Mouse (Mus musculus) retina, postnatal 7 days (tissue): ENCODE data around the gene Ank2.
A peak's percentile ranks its signal among the peaks of the same experiment; 100 is the strongest.
"Not testable (repeated sequence)": the region's sequence is repeated elsewhere in the genome, so short reads cannot be mapped to it uniquely, and the experiment has no call there.

Experiments
- DNase-seq: peaks from one replicate; pipeline ENCODE4 v3.0.0-alpha.2; 2012; ENCODE audit warnings: low read depth, low spot score

Gene Ank2

DNA sequence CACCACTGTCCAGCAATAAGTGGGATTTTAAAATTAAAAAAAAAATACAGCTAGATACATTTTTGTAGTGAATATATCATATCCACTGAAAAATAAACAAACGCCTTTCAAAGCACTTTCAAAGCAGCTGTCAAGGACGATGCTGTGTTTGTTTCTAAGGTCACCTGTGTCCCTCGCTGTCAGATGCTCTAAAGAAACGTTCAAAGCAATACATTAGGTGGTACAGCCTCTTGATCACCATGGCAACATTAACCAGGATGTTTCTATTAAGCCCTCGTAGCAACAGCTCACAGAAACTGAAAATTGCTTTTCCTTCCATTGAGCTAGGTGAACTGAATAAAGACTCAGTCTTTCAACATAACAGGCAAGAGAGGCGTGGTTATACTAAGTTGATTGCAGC lies 17.5 kb downstream of the Ank2 start:
- no peak for DNase-seq

DNA sequence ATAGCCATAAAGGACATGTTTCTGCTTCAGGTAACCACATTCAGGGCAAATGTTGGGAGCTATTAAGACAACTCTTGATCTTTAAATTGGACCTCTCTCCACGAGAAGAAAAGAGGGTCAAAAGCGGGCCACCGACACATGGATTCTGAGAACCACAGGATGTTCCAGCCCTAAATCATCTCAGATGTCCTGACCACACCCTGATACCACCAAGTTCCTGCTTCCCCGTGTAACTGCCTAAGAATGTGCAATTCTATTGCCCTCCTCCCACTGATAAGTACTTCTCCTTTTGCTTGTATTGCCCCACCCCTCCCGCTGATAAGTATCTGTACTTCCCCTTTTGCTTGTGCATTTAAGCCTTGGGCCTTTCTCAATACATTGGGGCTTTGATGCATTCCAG lies 18.8 kb downstream of the Ank2 start:
- DNase-seq: not testable (repeated sequence)

DNA sequence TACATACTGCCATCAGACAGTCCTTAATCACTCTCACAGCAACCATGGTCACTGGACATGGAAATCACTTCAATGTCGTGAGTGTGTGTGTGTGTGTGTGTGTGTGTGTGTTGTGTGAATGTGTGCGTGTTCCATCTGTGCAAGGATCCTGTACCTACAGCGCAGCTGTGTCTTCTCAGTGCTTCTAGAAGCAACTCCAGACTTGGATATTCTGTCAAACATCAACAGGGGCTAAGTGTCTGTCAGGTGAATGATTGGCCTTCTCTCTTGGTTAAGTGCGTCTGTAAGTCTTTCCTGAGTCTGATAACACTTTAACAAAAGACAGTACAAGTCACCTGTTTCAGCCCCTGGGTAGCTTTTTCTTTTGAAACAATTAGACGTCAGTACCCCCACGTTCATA lies 25.0 kb downstream of the Ank2 start:
- DNase-seq: no peak

DNA sequence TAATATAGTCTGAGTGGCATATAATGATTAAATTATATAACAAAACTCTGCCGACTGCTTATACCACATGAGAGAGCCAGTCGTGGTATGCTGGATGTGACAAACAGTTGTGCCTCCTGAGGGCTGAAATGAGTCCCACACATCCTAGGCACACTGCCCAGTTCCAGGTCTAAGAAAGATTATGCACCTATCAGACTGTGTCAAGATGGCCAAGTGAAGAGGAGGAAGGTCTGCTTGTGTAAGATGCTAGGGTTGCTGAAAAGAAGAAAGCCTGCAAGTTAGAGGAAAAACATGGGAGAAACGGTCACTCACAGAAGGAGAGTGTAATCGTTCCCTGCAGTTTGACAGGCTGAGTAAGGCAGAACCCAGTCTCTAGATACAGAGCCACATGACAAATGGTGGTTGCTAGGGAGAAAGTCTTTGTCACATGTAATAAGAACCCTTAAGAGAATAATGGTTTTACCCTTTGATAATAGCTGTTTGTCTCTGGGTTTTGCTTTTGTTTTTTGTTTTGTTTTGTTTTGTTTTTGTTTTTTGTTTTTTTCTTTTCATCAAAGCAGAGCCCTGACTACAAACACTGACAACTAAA lies 29.9 kb downstream of the Ank2 start:
- no peak for DNase-seq

DNA sequence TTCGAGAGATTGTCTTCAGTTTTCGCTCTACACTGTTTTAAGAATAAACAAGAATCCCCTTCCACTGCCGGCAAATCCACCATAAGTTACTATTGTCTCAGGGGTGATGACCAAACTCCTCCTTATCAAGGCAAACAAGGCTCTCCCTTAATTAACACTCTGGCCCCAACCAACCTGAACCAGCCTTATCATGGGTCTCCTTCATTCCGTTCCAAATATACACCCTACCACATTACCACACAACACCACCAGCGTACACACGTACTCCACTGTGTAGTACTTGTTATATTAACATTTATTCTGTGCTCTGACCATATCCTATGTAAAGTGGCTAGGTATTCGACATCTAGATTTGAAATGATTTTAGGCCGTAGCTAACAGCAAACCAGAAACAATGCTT lies 30.6 kb downstream of the Ank2 start:
- DNase-seq: no peak

DNA sequence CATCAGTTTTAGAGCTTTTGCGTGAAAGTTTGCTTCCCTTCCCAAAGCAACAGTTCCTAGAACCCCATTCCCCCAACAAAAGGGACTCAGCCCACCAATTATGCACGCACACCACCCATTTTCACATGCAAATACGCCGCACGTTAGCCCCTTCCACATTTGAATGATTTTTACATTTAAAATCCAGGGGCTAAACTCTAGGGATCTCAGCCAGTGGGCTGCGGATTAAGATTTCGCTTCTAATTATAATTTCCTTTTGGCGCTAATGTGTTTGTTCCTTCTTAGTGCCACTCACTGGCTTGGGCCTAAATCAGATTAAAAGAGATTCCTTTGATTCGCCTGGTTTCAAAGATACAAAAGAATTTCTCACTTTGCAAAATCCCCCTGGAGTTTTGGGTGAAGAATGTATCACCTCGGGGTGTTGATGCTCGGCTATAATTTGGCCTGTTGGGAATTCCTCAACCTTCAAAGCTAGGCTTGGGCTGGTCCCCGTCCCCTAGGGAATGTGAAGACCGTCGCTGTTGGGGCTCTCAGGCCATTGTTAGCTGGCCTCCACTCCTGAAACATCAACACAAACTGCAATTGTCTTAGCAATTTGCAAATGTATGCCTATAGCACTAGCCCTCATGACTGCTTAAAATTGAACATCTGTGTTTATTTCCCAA lies 35.2 kb downstream of the Ank2 start:
- no peak for DNase-seq

DNA sequence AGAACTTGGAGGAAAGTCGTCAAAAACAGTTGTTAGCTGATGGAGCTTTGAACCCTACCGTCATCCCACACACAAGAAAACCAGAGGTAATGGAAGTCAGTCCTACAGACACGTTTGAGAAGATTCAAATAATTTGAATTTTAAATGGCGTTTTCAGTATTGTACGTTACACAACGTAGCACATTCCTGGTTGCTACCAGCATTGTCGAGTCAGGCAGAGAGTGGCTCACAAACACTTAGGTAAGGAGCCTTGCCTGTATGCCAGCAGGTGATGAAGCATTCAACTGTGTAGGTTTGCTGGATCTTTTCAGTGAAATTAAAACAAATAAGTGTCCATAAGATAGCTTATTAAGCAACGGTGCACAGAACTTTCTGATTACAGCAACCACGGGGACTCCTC lies 36.0 kb downstream of the Ank2 start:
- DNase-seq: no peak

DNA sequence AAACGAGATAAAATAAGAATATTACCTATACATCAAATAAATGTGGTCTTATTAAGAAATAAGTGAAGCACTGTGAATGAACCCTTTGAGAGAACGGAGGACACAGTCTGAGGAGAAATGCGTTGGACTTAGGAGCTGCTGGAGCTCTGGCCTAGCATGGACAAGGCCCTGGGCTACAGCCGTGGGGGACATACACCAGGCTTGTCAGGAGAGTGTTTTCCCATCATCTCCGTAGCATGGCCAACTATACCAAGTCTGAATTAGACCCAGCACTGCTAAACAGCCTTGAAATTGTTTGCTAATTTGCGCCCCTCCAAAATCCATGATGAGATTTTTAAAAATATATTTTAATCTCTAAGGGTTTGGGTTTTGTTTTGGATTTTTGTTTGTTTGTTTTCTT lies 36.7 kb downstream of the Ank2 start:
- no peak for DNase-seq

DNA sequence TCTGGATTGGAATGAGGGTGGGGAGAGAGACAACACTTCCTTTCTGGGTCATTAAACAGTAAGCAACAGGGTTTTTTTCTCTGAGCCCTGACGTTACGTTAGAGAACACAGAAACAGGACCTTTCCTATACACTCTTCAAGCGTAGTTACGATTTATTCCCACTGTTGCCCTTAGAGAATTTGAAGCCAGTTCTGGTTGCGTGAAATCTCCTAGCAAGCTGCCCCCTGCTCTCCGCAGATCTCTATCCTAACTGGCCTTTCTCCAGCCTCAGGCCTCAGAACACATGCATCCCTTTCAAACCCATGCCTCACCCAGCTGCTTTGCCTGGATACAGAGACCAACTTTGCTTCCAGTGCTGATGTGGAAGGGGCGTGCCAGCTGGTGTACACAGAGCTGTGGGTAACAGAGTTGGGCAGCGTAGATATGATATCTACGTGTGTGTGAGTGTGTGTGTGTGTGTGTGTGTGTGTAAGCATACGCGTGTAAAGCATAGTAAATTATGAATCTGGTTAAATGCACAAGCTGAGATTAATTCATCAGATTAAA lies 38.2 kb downstream of the Ank2 start:
- DNase-seq: no peak

DNA sequence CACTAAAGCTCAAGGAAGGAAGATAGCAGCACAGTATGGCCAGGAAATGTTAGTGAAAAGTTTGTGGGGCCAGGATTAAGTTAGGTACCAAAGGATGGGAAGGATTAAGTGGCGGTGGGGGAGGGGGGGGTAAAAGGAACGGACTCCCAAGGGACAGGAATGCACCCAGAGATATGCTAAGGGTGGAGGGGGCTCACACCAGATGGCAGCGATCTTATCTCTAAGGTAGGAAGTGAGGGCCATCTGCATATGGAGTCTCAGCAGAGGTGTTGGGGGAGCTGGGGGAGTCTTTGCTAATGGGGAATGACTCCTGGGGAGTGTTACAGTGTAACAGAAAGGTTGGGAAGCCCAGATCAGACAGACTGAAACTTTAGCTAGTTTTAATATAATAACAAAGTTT lies 39.3 kb downstream of the Ank2 start:
- DNase-seq: no peak

DNA sequence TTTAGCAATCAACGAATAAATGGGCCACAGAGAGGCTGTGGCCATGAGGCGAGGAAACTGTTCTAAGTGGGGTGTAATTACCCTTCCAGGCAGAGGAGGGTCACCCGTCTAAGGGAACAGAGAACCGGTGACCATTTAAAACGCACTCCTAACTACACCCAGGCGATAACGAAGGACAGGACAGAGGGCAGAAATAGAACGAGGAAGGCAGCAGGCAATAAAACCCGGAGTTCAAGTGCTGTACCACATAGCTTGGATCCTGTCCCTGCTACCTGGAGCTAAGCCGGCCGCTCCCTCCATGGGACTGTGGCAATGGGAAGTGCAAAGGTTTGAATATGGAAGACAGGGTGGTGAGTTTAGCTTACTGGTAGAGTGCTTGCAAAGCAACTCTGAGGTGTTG lies 40.2 kb downstream of the Ank2 start:
- no peak for DNase-seq

DNA sequence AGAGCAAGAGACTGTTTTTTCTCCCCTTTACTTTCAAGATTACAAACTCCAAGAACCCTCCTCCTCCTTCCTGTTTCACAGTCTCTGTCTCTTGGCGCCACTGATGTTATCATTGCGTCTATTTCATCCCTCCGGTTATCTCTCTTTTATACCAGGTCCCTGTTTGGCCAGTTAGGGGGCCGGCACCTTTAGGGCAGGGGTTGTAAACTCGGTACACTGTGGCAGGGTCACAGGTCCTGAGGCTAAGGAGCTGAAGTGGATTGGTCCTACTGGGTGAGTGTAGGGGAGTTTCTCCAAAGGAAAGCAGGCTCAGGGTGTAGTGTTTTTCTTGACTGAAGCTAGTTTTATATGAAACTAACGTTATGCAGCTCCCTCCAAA lies 40.7 kb downstream of the Ank2 start:
- no peak for DNase-seq

DNA sequence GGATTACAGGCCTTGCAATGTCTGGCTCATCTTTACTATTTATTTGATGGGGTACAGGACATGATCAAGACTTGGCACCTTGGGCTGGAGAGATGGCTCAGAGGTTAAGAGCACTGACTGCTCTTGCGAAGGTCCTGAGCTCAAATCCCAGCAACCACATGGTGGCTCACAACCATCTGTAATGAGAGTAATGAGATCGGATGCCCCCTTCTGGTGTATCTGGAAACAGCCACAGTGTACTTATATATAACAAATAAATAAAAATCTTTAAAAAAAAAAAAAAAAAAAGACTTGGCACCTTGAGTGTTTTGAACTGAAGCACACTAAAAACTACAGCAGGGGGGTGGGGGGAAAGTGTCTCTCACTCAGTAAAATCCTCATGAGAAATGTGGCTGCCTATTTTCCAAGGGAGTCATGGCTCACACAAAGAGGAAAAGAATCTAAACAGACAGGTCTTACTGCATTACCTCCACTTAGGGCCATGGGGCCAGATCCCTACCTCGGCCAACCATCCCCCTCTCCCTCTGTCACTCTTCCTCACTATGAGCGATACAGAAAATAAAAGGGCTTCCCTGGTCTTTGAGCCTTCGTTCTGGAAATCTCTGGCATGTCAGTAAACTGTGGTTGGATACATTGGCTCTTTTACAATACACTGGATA lies 41.3 kb downstream of the Ank2 start:
- DNase-seq: no peak

DNA sequence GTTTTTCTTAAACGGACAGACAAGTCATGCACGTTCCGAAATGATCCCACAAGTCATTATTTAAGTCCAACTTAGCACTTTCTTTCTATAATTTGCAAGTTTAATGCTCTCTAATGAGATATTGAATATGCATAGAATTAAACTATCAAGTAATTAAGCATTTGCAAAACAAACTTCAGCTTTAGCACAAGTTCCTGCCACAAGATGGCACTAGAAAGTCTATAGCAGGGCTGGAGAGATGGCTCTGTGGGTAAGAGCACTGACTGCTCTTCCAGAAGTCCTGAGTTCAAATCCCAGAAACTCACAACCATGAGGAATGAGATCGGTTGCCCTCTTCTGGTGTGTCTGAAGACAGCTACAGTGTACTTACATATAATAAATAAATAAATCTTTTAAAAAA lies 45.4 kb downstream of the Ank2 start:
- DNase-seq: no peak

DNA sequence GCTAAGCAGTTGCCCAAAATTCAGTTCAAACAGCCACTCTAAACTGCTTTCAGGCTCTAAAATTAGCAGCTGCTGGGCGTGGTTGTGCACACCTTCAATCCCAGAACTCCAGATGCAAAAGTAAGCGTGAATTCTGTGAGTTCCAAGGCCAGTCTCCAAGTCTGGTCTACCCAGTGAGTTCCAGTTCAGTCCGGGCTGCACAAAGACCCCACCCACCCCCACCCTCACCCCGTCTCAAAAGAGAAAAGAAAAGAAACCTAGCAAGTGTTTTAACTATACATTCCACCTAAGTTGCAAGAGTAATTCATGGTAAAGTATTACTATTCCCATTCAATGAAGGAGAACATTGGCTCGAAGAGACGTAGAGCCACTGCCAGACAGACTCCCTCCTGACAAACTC lies 45.9 kb downstream of the Ank2 start:
- DNase-seq: no peak

DNA sequence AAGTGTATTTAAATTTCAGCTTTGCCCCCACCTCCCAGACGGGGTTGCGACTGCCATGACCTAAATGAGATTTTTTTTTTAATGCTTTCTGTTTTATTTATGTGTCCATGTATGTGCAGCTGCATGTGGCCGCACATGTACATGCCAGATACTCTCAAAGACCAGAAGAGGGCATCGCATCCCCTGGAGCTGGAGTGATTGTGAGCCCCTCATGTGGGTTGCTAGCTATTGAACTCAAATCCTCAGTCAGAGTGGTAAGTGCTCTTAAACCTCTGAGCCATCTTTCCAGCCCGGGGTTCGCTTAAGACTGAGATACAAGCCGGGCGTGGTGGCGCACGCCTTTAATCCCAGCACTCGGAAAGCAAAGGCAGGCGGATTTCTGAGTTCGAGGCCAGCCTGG lies 46.9 kb downstream of the Ank2 start:
- no peak for DNase-seq

DNA sequence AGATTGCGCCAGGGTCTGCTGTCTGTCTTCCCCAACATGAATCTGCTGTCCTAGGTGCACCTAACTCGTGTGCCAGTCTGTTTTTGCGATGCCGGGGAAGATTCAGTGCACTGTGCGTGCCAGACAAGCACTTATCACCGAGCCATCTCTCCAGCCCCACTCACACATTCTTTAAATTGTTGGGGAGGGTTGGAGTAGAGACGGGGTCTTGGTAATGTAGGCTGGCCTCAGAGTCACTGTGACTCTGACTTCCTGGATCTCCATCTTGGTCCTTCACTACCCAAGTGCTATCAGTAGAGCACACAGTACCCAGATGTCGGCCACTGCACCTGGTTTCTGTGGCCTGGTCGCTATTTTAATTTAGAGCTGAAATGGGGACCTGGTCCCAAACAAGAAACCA lies 47.4 kb downstream of the Ank2 start:
- no peak for DNase-seq

DNA sequence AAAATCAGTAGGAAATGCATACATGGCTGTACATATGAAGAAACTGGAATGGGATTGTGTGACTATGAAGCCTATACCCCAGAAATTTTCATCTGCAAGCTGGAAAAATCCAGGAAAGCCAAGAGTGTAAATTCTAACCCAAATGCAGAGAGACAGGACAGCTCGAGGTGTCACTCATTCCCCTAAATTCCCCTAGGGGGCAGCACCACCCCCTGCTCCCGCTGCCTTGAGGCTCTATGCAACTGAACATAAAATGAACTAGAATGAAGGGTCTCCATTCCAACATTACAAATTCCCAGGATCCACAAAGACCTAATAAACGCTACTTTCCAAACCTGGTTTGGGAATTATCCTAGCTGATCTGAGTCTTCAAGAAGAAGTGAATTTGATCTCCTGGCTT lies 48.1 kb downstream of the Ank2 start:
- peak; percentile 11 for DNase-seq

DNA sequence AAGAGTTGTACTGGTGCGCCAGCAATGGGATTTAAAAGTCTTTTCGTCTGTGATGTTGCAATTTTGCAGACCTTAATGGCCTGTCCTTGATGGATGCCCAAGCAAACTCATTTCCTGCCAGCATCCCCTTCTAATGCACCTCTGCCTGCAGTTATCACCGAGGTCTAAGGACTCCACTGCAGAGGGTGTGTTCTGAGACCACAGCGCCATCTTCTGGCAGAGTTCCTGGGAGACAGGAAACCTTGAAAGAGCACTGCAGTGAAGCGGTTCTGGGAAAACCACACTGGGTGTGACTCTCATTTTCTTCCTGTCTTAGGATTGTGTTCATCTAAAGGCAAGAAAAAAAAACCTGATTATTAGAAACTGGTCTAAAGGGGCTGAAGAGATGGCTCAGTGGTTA lies 53.0 kb downstream of the Ank2 start:
- peak; percentile 51 for DNase-seq

DNA sequence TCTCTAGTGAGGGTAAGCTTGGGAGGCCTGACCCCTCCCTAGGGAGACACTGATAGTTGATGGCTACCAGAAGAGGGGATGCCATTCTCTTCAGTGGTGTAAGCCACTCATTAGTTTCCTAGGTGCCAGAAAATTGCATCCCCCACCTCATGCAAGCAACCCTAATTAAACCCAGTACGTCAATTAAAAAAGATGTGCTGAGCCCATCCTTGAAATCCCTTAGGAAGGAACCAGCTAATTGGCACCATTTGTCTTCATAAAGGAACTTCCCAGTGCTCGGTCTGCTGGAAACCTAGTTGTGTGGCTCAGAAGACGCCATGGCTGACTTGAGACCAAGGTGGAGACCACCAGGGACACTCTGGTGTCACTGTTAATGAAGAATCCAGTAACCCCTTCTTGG lies 65.9 kb downstream of the Ank2 start:
- no peak for DNase-seq

DNA sequence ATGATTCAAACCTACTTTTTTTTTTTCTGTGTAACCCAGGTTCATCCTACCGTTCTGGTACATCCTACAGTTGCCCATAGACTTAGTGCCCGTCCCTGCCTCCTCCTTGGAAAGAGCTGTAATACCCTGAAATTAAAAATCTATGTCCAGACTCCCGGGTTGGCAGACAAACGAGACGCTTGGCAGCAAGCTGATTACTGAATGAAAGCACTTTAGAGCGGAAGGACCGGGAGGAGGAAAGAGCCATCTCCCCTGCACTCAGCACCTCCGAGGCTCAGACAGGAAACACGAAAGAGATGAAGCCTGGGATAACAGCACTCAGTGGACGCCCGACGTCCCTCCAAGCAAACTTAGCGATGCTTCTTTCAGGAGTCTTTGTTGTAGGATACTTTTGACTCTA lies 69.3 kb downstream of the Ank2 start:
- no peak for DNase-seq

DNA sequence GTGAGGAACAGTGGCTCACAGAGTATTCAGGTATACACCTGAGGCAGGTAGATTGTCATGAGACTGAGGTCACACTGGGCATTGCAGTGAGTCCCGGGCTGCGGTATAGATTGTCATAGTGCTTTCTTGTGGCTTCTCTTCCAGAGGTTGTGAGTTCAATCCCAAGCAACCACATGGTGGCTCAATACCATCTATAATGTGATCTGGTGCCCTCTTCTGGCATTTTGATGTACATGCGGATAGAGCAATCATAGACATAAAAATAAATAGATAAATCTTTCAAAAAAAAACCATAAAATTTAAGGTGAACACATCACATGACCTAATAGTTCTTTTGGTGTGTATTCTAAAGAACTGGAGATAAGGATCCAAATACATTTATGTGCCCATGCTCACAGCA lies 70.6 kb downstream of the Ank2 start:
- no peak for DNase-seq

DNA sequence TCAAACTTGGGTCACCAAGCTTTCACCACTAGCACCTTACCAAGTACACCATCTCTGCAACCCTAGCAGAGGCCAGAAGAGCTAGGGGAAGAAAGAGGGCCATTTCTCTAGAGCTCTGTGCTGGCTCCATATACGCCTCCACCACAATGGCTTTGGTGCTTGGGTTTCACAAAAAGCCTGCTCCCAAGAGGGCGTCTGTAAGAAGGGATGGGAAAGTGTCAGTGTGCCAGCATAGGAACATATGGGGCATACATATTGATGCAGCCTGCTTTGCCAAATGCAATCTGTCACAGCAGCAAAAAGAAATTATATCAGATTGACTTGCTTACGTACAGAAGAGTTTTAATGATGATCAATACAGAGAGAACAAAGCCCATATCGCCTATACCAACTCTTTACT lies 82.2 kb downstream of the Ank2 start:
- DNase-seq: no peak
